Mouse (Mus musculus): ENCODE results near the gene Gstt1.
"Not testable (repeated sequence)": the region's sequence is repeated elsewhere in the genome, so short reads cannot be mapped to it uniquely, and the experiment has no call there.

The Gstt1 gene

DNA sequence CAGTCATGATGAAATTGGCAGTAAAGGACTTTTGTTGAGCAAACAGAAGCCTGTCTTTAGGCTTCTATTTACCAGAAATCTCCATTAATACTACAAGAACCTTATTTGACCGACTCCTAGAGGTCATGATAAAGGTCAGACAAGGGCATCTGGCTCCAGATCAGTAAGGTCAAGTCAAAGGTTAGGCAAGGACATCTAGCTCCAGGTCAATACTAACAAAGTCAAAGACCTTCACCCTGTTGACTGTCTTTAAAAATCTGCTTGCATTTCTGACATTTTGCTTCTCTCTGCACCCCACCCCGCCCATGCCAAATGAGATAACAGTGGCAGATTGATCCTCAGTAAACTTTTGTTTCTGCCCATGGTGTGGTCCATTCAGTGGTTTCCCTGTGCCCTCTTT is 5.8 kb upstream of the Gstt1 start:
- no peak for DNase-seq

DNA sequence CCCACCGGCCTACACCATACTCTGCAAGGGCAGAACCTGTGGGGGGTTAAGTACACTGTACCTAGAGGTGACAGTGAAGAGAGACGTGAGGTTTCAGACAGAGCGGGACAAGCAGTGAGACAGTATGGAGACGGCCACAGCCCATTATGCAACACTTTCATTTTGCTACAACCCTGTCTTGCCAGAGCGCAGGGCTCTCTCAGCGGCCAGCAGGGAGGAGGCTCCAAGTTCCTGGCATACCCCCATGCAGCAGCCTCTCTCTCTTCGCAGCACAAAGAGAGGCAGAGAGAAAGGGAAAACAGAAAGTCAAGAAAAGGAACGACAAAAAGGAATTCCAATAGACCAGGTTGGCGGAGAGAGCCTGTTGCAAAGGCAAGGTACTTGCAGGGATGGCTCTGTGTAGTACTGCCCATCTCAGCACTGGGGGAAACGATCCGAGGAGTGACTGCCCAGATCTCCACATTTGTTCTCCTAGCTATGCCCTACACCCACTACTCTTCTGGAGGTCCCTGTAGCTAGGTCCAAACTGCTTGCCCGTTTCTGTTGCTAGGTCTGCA is 687 bp downstream of the Gstt1 start:
- DNase-seq: peak; percentile 39

DNA sequence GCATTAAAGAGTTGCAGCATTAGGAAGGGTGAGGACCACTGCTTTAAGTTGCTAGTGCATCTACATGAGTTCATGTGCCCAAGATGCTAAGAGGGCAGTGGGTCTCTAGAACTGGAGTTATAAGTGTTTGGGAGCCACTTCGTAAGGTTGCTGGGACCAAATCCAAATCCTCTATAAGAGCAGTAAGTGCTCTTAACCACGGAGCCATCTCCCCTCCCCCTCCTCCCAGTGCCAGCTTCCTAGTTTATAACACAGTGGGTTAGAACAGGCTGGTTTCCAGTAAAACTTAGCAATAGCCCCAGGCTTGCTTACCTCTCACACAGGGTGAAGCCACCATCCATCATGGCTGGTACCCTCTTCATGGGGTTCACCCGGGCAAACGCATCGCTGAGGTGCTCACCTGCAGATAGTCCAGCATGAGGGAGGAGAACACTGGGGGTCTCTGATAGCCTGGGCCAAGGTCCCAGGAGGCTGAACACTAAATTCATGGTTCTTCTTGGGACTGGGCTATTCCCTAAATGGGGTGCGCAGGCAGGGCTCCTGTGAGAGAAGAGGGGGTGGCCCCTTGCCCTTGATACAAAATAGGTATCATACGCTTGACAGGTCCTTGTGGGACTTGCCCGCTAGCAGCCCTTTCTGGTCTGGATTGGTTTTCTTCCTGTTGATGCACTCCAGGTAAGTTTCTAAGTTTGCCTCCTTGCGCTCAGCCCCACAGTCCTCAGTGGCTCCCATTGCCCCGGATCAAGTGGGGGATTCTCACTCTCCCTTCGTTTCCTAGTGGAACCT is 1.5 kb downstream of the Gstt1 start:
- no peak for DNase-seq

DNA sequence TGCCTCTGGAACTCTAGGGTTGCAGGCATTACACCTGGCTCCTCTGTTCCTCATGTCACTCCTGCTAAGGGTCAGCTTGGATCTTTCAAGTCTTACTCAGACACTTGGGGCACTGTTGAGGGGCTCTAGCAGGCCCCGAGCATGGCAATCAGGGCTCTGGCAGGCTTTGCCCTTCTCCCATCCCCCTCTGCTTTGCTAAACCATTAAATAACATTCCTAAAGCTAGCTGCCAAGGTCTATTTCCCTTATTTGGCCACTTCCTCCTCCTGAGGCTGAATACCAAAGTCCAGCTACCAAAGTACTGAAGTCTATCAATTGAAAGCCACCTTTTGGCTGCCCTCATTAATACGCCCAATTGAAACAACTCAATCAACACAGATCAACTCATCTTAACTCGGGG is 3.5 kb downstream of the Gstt1 start:
- no peak for DNase-seq

DNA sequence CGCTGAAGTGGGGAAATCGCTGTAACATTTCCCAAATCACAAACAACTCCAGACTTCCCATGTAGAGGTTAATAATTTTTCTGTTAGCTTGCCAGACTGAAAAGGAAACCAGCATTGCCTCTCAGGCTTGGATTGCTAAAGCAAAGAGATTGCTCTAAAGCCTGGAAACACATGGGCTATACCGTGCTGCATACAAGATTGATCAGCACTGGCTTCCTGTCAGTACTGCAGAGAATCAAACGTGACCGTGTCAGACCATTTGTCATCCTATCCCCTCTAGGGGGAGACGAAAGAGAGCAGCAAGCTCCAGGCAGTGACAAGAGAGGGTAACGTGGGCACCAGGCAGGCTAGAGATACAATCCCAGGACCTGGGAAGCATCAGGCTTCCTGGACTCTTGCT is 7.6 kb downstream of the Gstt1 start:
- peak; percentile 40 for DNase-seq

DNA sequence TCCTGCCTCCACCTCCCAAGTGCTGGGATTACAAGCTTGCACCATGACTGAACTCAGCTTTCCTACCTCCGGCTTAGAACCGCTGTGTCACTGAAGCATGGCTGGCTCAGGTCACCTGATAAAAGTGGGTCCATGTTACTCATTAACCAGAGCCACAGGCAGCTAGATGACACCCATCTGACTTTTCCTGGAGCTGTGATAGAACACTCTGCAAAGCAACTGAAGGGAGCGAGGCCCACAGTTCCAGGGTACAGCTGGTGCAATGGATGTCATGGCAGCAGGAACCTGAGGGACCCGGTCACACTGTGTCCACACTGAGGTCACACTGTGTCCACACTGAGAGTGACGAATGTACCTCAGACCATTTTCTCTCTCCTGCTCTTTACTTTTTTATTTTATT is 8.5 kb downstream of the Gstt1 start:
- DNase-seq: no peak

DNA sequence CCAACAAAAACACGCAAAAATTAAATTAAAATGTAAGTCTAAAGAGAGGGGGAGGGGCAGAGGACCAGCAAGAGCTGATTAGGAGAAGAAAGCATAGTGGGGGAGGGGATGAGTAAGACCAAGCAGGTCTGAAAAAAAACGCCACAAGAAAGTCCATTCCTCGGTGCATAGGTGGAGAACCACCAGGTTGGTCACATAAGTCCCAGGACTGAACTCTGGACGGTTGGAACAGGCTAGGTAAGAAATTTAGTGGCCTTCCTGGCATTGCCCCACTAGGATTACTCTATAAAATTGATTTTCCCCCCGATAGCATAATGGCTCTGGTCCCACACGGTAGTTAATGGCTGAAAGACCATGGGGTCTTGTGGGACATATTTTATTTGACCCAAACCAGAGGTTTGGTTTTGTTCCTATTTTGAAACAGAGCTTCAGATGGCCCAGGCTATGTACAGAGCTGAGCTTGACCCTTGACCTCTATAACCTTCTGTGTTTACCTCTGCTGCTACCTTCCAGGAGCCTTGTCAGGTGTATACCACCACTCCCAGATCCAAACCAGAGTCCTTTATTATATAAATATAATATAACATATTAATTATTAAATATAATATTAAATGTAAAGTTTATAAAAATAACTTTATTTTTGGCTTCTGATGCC is 9.2 kb downstream of the Gstt1 start:
- DNase-seq: no peak

DNA sequence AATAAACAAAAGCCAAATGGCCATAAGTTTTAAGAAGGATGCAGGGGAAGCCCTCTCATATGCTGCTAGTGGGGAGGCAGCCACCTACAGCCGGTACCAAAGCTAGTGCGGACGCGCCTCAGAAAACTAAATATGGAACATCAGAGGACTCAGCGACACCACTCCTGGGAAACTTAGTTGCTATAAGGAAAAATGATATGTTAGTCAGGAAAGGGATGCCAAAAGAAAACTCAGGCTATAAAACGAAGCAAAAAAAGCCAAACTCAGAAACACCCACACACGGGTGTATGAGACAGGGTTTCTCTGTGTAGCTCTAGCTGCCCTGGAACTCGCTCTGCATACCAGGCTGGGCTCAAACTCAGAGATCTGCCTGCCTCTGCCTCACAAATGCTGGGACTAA is 10.1 kb downstream of the Gstt1 start:
- no peak for DNase-seq

DNA sequence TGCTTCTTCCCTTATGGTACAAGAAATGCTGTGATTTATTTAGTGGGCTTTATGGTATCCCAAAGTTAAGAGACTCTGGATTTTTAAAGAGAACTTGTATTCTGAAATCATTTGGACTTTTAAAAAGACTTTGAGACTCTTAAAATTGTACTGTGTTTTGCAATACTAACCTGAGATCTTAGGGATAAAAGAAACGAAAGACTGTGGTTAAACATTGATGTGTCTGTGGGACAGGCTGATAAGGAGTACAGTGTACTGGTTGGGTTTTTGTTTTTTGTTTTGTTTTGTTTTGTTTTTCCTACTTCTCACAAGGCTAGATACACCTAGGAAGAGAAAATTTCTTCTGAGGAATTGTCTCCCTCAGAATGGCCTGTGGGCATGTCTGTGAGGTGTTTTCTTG is 12.9 kb downstream of the Gstt1 start:
- no peak for DNase-seq

DNA sequence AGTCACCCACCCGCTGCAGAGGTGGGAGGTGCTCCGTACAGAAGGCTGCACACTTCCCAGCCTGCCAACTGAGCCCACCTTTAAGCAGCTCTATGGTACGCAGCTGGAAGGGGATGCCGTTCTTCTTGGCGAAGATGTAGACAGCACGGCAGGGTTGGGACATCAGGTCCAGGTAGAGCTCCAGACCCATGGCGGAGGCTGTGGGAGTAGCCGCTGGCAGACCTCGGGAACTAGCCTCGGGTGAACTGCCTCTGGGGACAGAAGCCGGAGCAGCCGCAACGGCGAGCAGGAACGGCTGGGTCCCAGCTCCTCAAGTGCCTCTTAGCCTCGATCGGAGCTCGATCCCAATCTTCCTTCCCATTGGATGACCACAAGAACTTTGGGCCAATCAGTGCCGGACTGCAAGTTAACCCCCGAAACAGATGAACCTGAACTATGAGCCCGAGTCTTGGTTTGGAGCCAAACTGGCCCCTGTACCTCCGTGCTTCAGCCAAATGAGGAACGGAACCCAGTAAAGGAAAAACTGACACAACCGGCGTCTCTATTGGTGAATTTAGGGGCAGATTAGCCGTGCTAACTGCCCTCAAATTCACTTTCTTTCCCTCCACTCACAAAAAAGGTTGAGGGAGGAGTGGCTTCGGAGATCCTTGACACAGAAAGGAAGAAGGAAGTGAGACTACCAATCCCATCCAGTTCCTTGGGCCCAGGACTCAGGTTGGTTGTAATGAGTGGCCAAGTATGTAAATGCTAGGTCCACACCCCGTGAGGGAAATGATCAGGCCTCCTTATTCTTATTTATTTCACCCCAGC is 17.4 kb downstream of the Gstt1 start, which contains the start of the genes Gm20441 and Gstt3:
Gene Gm20441, minus strand, starts transcription at position 186 of the 810 bp plus-strand sequence.
Gene Gstt3, minus strand, starts transcription at position 646 of the 810 bp plus-strand sequence.
- peak; percentile 46 for DNase-seq

DNA sequence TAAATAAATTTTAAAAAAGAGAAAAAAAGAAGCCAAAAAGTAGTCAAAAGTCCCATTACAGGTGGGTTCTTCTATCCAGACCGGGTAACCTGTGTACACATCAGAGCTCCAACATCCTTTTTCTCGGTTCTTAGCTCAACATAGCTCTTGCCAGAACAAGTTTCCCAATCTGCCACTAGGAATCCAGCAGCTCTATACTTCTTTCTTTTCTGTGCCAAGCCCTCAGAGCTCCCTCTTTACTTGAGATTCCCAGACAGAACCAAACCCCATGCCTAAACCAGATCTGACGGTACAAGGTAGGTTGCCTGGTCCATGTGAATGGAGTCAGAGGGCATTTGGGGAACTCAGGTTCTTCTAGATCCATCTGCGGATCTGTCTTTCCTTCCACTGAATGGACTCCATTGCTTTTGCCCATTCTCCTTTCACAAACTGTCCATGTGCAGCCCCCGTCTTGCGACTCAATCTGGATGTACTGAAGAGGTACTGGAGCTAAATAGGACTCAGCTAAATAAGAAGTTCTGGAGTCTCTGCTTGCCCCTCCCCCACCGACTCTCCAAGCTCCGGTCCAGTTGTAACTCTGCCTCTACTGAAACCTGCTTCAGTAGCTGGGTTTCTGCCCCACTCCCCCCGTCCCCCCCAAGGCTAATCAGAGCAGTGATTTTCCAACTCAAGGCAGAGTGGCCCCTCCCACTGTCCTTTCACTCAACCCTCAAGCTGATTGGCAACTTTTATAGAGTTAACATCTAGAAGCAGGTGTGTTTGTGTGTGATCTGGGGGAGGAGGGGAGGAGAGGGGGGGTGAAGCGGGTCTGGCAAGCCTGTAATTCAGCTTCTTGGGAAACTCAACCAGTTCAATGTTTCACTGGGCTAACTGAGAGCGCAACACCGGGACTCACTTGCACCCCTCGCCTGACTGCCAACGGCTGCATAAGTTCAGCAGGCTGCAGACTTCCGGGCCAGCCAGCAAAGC is 18.9 kb downstream of the Gstt1 start:
- DNase-seq: peak; percentile 26

DNA sequence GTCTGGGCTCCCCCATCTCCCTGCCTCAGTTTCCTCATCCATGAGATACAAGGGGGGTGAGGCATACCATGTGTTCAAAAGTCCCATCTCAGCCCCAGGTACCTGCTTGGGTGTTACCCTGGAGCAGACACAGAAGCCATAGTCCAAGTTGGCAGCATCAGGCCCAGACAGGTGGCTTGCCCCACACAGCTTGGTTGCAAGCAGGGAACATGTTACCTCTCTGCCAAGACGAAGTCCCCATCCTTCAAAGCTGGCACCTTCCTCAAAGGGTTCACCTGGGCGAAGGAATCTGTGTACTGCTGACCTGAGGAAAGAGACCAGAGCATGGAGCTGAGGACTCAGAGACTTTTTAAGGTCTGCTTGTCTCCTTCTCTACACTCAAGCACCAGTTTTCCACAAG is 20.5 kb downstream of the Gstt1 start:
- DNase-seq: no peak

DNA sequence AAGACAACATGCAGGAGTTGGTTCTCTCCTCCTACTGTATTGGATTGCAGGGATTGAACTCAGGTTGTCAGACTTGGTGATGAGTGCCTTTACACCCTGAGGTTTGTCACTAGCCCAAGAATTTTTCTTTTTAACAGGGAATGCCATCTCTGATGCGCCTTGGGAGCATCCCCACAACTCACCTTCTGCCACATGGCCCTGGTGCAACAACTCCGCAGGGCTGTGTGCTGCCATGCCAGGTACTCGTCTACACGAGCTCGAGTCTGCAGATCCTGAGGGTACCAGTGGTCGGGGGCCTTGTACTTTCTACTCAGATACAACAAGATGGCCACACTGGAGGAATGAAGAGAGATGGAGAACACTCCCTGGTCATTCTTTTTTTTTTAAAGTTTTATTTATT is 21.8 kb downstream of the Gstt1 start:
- DNase-seq: no peak

DNA sequence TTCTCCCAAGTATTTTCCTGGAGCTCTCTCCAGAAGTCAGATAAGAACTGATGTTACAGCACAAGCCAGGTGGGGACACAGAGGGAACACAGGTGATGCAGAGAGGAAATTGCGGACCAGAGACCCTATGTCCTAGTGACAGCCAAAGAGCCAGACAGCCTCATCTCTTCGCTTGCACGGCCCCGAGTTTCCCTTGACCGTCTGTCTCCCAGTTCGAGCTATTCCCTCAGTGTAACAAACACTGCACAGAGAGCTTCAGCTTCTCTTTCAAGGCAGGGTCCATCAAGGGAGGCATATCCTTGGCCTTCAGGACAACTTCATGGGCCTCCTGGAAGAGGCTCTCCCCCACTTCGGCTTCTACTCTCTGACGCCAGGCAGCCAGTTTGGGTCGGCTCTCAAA is 23.8 kb downstream of the Gstt1 start:
- no peak for DNase-seq

DNA sequence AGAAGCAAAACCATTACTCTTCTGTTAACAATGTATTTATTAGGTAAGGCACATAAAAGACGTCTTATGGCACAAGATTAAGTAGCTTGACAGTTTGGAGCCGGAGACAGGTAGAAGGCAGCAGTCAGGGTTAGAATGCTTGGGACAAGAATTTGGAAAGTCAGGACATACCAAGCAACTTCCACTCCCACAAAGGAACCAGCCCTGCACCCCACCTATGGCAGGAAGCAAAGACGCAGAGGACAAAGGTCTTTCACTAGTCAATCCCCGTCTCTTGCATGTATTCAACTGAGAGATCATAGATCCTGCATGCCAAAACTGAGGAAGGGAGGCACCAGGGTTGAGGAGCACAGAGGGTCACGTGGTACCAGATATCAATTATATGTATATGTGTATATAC is 24.3 kb downstream of the Gstt1 start:
- no peak for DNase-seq

DNA sequence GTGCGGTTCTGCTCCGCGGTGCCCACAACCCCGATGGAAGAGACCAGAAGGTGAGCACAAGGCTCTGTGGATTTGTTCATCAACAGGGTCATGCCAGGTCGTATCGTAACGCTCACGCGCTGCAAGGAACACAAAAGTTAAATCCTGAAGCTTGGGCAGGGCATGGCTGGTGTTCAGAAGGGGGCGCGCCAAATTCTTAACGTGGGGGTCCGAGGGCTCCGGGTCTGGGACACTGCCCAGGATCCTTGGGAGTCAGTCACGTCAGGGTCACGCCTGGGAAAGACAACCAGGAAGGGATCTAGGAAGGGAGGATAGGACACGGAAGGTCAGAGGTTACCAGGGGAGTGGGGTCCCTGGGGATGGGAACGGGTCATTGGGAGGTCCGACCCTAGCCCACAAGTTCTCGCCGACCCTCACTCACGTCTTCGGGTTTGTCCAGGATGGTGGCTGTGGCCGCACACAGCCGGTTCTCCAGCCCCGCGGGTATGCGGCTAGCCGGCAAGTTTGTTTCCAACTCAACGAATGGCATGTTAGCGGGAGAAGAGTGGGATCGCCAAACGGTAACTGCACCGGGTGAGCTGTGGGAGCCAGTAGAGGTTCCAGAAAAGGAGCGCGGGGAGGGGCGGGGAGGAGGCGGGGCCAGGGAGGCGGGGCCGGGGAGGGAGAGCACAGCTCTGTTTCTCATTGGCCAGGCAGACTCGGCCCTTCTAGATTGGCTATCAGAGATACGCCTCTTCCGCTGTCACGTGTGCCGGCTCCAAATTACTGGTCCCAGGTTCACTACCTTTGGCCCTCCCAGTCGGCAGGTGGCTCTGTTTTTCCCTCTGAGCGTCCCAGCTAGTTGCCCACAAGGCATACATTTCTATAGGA is 25.4 kb downstream of the Gstt1 start, which contains the start of gene Ddt:
Gene Ddt, minus strand, starts transcription at position 620 of the 870 bp plus-strand sequence.
- DNase-seq: peak; percentile 91

DNA sequence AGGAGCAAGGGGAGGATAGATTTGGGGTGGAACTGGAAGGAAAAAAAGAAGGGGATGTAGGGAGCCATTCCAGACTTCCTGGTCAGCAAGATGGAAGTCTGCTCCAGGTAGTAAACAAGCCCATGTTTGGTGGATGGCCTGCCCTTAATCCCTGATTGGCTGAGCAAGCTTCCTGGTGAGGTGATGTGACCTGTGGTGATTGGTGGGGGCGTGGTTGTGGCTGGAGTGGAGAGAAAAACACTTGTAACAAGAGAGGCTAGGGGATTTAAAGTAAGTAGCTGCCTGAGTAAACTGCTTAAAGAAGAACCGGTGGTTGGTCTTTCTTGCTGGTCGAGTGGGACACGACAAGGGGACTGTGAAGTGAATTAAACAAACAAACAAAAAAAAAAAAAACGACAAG is 30.6 kb downstream of the Gstt1 start:
- not testable (repeated sequence) for DNase-seq

DNA sequence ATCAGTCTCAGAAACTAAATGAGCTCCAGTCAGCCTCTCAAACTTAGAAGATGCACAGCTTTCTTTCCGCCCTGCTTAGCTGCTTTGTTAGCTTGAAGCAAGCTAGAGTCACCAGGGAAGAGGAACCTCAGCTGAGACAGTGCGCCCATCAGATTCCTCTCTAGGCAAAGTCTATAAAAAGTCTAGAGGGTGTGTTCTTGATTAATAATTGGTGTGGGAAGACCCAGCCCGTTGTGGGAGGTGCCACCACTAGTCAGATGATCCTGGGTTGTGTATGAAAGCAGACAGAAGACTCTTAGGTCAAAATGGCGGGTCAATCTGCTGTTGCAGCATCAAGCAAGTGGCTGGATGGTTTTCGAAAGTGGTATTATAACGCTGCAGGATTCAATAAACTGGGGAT is 31.5 kb downstream of the Gstt1 start:
- DNase-seq: no peak

DNA sequence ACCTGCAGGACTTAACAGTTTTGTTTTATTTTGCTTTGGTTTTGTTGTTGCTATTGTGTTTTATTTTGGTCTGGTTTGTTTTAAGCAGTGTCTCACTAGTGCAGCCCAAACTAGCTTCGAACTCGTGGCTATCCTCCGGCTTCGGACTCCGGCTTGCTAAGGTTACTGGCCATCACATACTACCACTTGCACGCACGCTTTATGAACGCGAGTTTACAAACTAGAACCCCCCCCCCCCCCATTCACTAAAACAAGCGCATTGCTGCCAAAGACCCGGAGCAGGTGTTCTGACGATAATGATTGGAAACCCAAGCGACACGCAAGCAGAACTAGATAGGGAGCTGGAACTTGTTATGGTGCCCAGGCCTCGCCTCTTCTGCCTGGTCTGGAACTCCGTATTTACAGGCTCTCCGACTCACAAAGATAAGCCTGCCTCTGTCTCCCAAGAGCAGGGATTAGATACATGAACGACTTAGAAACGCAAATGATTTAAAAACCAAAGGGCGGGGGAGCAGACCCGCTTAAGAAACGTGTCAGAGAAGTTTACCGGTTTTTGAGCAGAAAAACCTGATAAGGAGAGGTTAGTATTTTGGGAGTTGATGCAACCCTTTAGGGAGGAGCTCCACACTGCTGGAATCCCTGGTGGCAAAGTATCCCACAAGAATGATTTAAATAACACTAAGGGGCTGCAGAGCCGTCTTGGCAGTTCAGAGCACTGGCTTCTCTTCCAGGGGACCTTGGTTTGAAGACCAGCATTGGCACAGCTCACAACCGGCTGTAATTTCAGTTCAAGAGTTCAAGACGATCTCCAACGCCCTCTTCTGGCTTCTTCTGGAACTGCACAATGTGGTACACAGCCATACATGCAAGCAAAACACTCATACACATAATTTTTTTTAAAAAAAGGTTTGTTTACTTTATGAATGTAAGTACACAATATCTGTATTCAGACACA is 33.6 kb downstream of the Gstt1 start:
- peak; percentile 87 for DNase-seq
